Mouse (Mus musculus) intestine, postnatal 0 days (tissue): ENCODE results near the gene Mrrf. TPM values are rescaled to one million over a fixed set of nuclear protein-coding genes. Genes with fewer than 3 reads are reported as not detected.

Source experiments
- ATAC-seq: fragments of 200-750 bp; cut with Nextera tagmentation; 2 replicates; pipeline ENCODE4 v1.8.0; 2017; ENCODE audit warnings: mild to moderate bottlenecking, moderate TSS enrichment, moderate library complexity
- H3K27ac ChIP-seq: fragments of 300-500 bp; sonication (generic); 2 replicates; pipeline ENCODE4 v1.5.1; 2014; ENCODE audit warnings: mild to moderate bottlenecking, low read depth, low read length, moderate library complexity
- H3K27me3 ChIP-seq: fragments of 300-500 bp; sonication (generic); replicated peaks from 2 replicates; pipeline ENCODE4 v1.6.1; 2014; ENCODE audit warnings: low read length, mixed read lengths; ENCODE audit not compliant: control insufficient read depth, insufficient read depth
- H3K36me3 ChIP-seq: fragments of 300-500 bp; sonication (generic); 2 replicates; pipeline ENCODE4 v1.6.1; 2014; ENCODE audit warnings: mild to moderate bottlenecking, moderate library complexity; ENCODE audit not compliant: control insufficient read depth, insufficient read depth
- H3K4me1 ChIP-seq: fragments of 300-500 bp; sonication (generic); replicated peaks from 2 replicates; pipeline ENCODE4 v1.6.1; 2014; ENCODE audit warnings: antibody characterized with exemption, low read length, mixed read lengths; ENCODE audit not compliant: control insufficient read depth, insufficient read depth
- H3K4me2 ChIP-seq: fragments of 300-500 bp; sonication (generic); replicated peaks from 2 replicates; pipeline ENCODE4 v1.6.1; 2014; ENCODE audit warnings: low read depth, mild to moderate bottlenecking, moderate library complexity
- H3K4me3 ChIP-seq: fragments of 300-500 bp; sonication (generic); 2 replicates; pipeline ENCODE4 v1.5.1; 2014; ENCODE audit warnings: low read depth, low read length
- H3K9ac ChIP-seq: fragments of 300-500 bp; sonication (generic); 2 replicates; pipeline ENCODE4 v1.6.1; 2014; ENCODE audit warnings: mild to moderate bottlenecking, low read depth, low read length
- H3K9me3 ChIP-seq: fragments of 300-500 bp; sonication (generic); 2 replicates; pipeline ENCODE4 v1.6.1; 2016; ENCODE audit warnings: mixed run types; ENCODE audit not compliant: control insufficient read depth
- CTCF ChIP-seq: sonication (generic); IDR thresholded peaks from 2 replicates; pipeline ENCODE4 v1.5.1; 2016; ENCODE audit warnings: low read depth, mild to moderate bottlenecking, control low read depth, antibody characterized with exemption, moderate library complexity
- WGBS: fragments of 180-500 bp; shearing (Covaris S2); extraction: QIAGEN DNeasy Blood & Tissue Kit; methylation state at CpG from one replicate; pipeline ENCODE4 v1.1.7; 2014; 5-methylcytosine and 5-hydroxymethylcytosine counted together
- polyA plus RNA-seq: library from polyadenylated mRNA; unstranded; fragments of >200 nt; fragmentation: Nextera tagmentation; extraction: Ambion mirVana; gene quantifications from 2 replicates; pipeline ENCODE4 v1.2.1, GENCODE M21; 2015

Mrrf gene
- polyA plus RNA-seq, 1 experiment from 2014 or later = 20.4 TPM

DNA sequence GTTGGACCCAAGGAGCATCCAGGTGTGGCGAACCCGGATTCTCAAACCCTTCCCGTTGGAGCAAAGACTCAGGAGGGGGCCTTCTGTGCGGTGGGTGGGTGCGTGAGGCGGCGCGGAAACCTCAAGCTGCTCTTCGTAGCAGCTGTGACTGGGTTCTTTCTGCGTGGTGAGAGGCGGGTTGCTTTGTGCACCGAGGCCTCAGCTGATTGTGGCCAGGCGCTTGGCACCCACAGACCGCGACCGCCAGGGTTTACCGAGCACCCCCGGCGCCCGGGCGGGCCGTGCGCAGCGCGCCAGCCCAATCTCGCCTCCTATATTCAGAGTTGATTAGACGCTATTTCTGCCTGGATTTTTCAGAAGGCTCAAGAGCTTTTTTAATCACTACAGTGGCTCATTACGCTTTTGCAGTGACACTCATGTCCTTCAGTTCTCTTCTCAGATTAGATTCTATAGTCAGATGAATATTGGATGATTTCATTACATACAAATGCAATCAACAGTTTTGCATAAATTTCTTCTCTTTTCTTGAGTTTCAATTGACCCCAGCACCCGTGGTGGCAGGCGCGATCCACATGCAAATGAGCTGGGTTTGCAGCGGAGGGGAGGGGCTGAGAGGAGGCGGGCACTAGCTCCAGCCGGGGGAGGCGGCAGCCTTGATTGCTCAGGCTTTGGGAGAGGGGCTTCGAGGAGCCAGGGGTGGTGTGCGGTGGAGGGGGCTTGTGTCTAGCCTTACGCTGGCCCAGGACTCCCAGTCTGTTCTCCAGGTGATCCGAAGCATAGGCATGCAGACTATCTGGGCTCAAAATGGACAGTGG, 67.0 kb downstream of the Mrrf start:
- no peak overlapping the region for H3K27ac ChIP-seq
- 2% methylated on average over 39 of the region's 39 CpGs for WGBS
- peak overlapping the region; percentile 69 for H3K4me2 ChIP-seq
- ATAC-seq = no peak
- peaks cover 32% of the 10 kb centered on the region for H3K27me3 ChIP-seq
- H3K9ac ChIP-seq = no peak overlapping the region
- H3K36me3 ChIP-seq = no peaks in the 10 kb centered on the region
- peak overlapping the region; percentile 40 for H3K4me3 ChIP-seq
- peak; percentile 10; the same call in 1 of the 2 replicates for TF ChIP-seq CTCF
- 0 out of 2 replicates have a peak, but pooled peaks cover 6% of the 10 kb centered on the region for H3K4me1 ChIP-seq
- no peaks in the 10 kb centered on the region for H3K9me3 ChIP-seq

DNA sequence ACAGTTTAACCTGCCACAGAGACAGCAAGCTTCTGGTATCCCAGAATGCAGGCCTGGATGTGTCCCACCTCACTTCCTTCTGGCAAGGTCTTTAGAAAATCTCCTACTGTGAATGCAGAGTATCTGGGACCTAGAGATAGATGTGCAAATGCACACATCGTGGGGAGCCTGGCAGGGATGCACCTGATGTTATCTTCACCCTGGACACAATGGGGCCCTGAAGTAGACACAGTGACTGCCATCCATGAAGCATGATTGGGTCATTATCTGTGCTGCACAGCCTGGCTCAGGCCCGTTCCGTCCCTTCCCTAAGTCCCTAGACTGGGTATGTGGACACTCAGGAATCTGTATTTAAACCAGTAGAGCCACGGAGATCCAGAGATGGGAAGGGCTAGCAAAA, 68.4 kb downstream of the Mrrf start:
- H3K4me1 ChIP-seq = 0 out of 2 replicates have a peak, but pooled peaks cover 6% of the 10 kb centered on the region
- H3K4me2 ChIP-seq = no peak overlapping the region
- H3K9ac ChIP-seq = no peak overlapping the region
- no peaks in the 10 kb centered on the region for H3K9me3 ChIP-seq
- TF ChIP-seq CTCF = no peak
- H3K27me3 ChIP-seq = peaks cover 32% of the 10 kb centered on the region
- WGBS = 65% methylated on average over 4 of the region's 4 CpGs
- no peak overlapping the region for H3K27ac ChIP-seq
- H3K4me3 ChIP-seq = no peak overlapping the region
- no peak for ATAC-seq
- H3K36me3 ChIP-seq = no peaks in the 10 kb centered on the region

DNA sequence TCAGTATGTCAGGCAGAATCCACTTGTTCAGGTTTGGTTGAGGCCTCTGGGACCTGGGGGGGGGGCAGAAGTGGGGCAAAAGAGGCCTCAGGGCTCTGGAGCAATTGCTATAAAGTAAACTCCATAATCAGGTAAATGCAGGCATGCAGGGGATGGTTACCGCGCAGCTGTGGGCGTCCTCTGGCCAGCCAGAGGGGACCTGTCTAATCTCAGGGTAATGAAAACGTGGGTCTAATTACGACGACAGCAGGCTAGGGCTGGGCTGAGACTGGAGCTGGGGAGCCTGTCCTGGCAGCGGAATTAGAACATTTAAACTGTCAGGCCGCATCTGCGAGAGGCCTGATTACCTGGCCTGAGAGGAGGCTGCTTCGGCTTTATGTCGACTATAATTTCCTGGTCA, 70.9 kb downstream of the Mrrf start:
- TF ChIP-seq CTCF = no peak
- Histone ChIP-seq H3K4me1 (0 out of 2 replicates have a peak, but pooled peaks cover 6% of the 10 kb centered on the region), H3K27me3 (peaks cover 43% of the 10 kb centered on the region), H3K27ac (no peak overlapping the region), H3K4me3 (no peak overlapping the region), H3K4me2 (no peak overlapping the region), H3K9me3 (no peaks in the 10 kb centered on the region), H3K36me3 (no peaks in the 10 kb centered on the region), H3K9ac (no peak overlapping the region)
- WGBS = 61% methylated on average over 11 of the region's 11 CpGs
- ATAC-seq = no peak

DNA sequence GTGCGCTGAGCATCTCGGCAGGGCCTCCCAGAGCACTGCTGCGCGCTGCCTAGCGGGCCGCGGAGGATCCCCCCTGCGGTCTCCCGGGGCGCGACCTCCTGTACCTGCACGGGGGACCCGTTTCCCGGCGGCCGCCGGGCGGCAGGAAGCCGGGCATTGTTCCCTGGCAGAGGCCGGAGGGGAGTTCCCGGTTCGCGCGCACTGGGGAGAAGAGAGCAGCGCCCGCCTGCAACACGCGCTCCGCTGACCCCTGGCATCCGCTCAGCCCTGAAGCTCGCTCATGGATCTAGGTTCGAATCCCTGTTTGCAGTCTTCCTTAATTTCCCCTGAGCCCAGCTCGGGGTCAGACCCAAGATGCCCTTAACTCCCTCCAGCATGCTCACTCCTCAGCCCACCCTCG, 74.6 kb downstream of the Mrrf start:
- H3K9me3 ChIP-seq = no peaks in the 10 kb centered on the region
- H3K4me1 ChIP-seq = no peaks in the 10 kb centered on the region
- H3K27ac ChIP-seq = no peak overlapping the region
- H3K27me3 ChIP-seq = peaks cover 25% of the 10 kb centered on the region
- TF ChIP-seq CTCF = no peak
- H3K36me3 ChIP-seq = no peaks in the 10 kb centered on the region
- H3K9ac ChIP-seq = no peak overlapping the region
- ATAC-seq = no peak
- 9% methylated on average over 34 of the region's 34 CpGs for WGBS
- H3K4me3 ChIP-seq = peak overlapping the region; percentile 12
- no peak overlapping the region for H3K4me2 ChIP-seq

DNA sequence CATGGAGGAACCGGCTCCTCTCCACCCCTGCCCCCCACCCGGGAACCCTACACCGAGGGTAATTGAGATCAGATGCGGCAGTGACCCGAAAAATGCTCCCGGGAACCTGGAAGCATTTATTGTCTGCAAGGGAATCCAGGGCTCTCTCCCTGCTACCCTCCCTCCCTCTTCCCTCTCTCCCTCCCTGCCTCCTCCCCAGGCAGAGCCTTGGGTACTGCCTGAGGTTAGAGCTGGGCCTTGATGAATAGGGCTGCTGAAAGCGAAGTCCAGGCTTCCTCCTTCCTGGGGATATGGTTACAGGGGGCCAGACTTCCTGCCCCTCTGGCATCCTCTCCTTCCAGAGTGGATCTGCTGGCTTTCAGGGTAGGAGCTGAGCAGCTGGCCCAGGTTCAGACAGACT, 75.6 kb downstream of the Mrrf start:
- Histone ChIP-seq H3K4me1 (no peaks in the 10 kb centered on the region), H3K36me3 (no peaks in the 10 kb centered on the region), H3K27ac (no peak overlapping the region), H3K27me3 (peaks cover 25% of the 10 kb centered on the region), H3K4me2 (no peak overlapping the region), H3K4me3 (no peak overlapping the region), H3K9me3 (no peaks in the 10 kb centered on the region), H3K9ac (no peak overlapping the region)
- TF ChIP-seq CTCF = no peak
- WGBS = 60% methylated on average over 7 of the region's 7 CpGs
- no peak for ATAC-seq

DNA sequence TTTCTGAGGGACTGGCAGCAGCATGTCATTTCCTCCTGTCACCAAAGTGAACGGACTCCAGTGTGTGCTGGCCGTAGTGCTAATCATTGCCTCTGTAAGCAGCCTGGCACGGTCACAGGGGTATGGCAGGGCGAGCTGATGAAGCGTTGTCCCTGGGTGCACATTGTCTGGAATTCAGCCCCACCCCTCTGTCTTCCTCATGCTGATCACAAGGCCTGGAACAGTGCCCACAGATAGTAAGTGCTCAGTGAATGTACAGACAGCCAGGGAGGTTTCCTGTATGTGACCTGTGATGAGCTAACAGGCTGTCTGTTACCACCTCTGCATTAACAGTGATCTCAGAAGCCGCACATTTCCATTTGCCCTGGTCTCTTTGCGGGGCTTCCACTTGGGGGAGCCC, 76.9 kb downstream of the Mrrf start:
- H3K4me3 ChIP-seq = no peak overlapping the region
- 41% methylated on average over 7 of the region's 7 CpGs for WGBS
- H3K9me3 ChIP-seq = no peaks in the 10 kb centered on the region
- peak overlapping the region; percentile 6; the same call in 1 of the 2 replicates for H3K4me2 ChIP-seq
- ATAC-seq = peak; percentile 53
- H3K27ac ChIP-seq = no peak overlapping the region
- peaks cover 25% of the 10 kb centered on the region for H3K27me3 ChIP-seq
- TF ChIP-seq CTCF = no peak
- no peaks in the 10 kb centered on the region for H3K4me1 ChIP-seq
- no peak overlapping the region for H3K9ac ChIP-seq
- no peaks in the 10 kb centered on the region for H3K36me3 ChIP-seq
